Mouse (Mus musculus): ENCODE data around the gene Nagk. TPM values are rescaled to one million over a fixed set of nuclear protein-coding genes. Genes with fewer than 3 reads are reported as not detected.

The Nagk gene
- 61.5 and 63.1 TPM in 2 replicates for polyA plus RNA-seq (2014; fragmentation: Nextera tagmentation; extraction: Ambion mirVana)

GRCm38 (mm10) chr6:83794760-83795296 is at the start of gene Nagk:
TSS of gene Nagk (plus strand) at chr6:83794982.
- Histone ChIP-seq H3K27ac (ENCODE audit: low read length) (peak within 1 kb of the TSS; percentile 91), H3K9ac (replicated peaks; ENCODE audit: low read depth, low read length) (peak within 1 kb of the TSS; percentile 66), H3K4me1 (ENCODE audit: control insufficient read depth, insufficient read depth, low read length) (no peaks in the 10 kb centered on the region), H3K4me3 (ENCODE audit: low read depth, low read length) (peak within 1 kb of the TSS; percentile 77), H3K27me3 (ENCODE audit: control insufficient read depth, insufficient read depth, low read length) (no peaks in the 10 kb centered on the region), H3K36me3 (ENCODE audit: control insufficient read depth, insufficient read depth, low read length) (no peaks in the 10 kb centered on the region), H3K4me2 (replicated peaks; ENCODE audit: low read depth, low read length) (peak within 1 kb of the TSS; percentile 56), H3K9me3 (ENCODE audit: control insufficient read depth, low read depth, low read length) (no peaks in the 10 kb centered on the region)
- under 1% methylated on average over 43 of the region's 43 CpGs for WGBS
- peak; percentile 94 for ATAC-seq (ENCODE audit: insufficient number of reproducible peaks, insufficient read depth, low FRiP score, low read depth)

- 76% methylated on average over 2 of the region's 2 CpGs for WGBS
- H3K4me3 ChIP-seq (ENCODE audit: low read depth, low read length) = no peak overlapping the region
- no peak overlapping the region for H3K4me2 ChIP-seq (replicated peaks; ENCODE audit: low read depth, low read length)
- no peaks in the 10 kb centered on the region for H3K4me1 ChIP-seq (ENCODE audit: control insufficient read depth, insufficient read depth, low read length)
- H3K27me3 ChIP-seq (ENCODE audit: control insufficient read depth, insufficient read depth, low read length) = 0 out of 2 replicates have a peak, but pooled peaks cover 3% of the 10 kb centered on the region
- no peak overlapping the region for H3K27ac ChIP-seq (ENCODE audit: low read length)
- ATAC-seq (ENCODE audit: insufficient number of reproducible peaks, insufficient read depth, low FRiP score, low read depth) = no peak
- no peaks in the 10 kb centered on the region for H3K36me3 ChIP-seq (ENCODE audit: control insufficient read depth, insufficient read depth, low read length)
- H3K9ac ChIP-seq (replicated peaks; ENCODE audit: low read depth, low read length) = no peak overlapping the region
- no peaks in the 10 kb centered on the region for H3K9me3 ChIP-seq (ENCODE audit: control insufficient read depth, low read depth, low read length)
Measured at GRCm38 (mm10) chr6:83745466-83745865, 49.3 kb upstream of the Nagk start.

GRCm38 (mm10) chr6:83749286-83749685 is 45.5 kb upstream of the Nagk start:
- 0 out of 2 replicates have a peak, but pooled peaks cover 8% of the 10 kb centered on the region for H3K27me3 ChIP-seq (ENCODE audit: control insufficient read depth, insufficient read depth, low read length)
- no peak for ATAC-seq (ENCODE audit: insufficient number of reproducible peaks, insufficient read depth, low FRiP score, low read depth)
- no peaks in the 10 kb centered on the region for H3K4me1 ChIP-seq (ENCODE audit: control insufficient read depth, insufficient read depth, low read length)
- no peak overlapping the region for H3K9ac ChIP-seq (replicated peaks; ENCODE audit: low read depth, low read length)
- H3K36me3 ChIP-seq (ENCODE audit: control insufficient read depth, insufficient read depth, low read length) = no peaks in the 10 kb centered on the region
- H3K4me3 ChIP-seq (ENCODE audit: low read depth, low read length) = no peak overlapping the region
- no peak overlapping the region for H3K27ac ChIP-seq (ENCODE audit: low read length)
- no peak overlapping the region for H3K4me2 ChIP-seq (replicated peaks; ENCODE audit: low read depth, low read length)
- H3K9me3 ChIP-seq (ENCODE audit: control insufficient read depth, low read depth, low read length) = no peaks in the 10 kb centered on the region
- 64% methylated on average over 3 of the region's 3 CpGs for WGBS

GRCm38 (mm10) chr6:83750171-83750684 is 44.6 kb upstream of the Nagk start:
- Histone ChIP-seq H3K36me3 (ENCODE audit: control insufficient read depth, insufficient read depth, low read length) (no peaks in the 10 kb centered on the region), H3K9ac (replicated peaks; ENCODE audit: low read depth, low read length) (no peak overlapping the region), H3K9me3 (ENCODE audit: control insufficient read depth, low read depth, low read length) (no peaks in the 10 kb centered on the region), H3K4me1 (ENCODE audit: control insufficient read depth, insufficient read depth, low read length) (no peaks in the 10 kb centered on the region), H3K4me2 (replicated peaks; ENCODE audit: low read depth, low read length) (0 out of 2 replicates have a peak overlapping the region, but pooled peaks have one; percentile 14), H3K27me3 (ENCODE audit: control insufficient read depth, insufficient read depth, low read length) (0 out of 2 replicates have a peak, but pooled peaks cover 8% of the 10 kb centered on the region), H3K27ac (ENCODE audit: low read length) (no peak overlapping the region), H3K4me3 (ENCODE audit: low read depth, low read length) (no peak overlapping the region)
- no peak for ATAC-seq (ENCODE audit: insufficient number of reproducible peaks, insufficient read depth, low FRiP score, low read depth)
- WGBS = 11% methylated on average over 11 of the region's 11 CpGs

GRCm38 (mm10) chr6:83756051-83756450 is 38.7 kb upstream of the Nagk start:
- Histone ChIP-seq H3K4me1 (ENCODE audit: control insufficient read depth, insufficient read depth, low read length) (no peaks in the 10 kb centered on the region), H3K9ac (replicated peaks; ENCODE audit: low read depth, low read length) (no peak overlapping the region), H3K4me2 (replicated peaks; ENCODE audit: low read depth, low read length) (no peak overlapping the region), H3K9me3 (ENCODE audit: control insufficient read depth, low read depth, low read length) (no peaks in the 10 kb centered on the region), H3K27me3 (ENCODE audit: control insufficient read depth, insufficient read depth, low read length) (peaks cover 33% of the 10 kb centered on the region), H3K4me3 (ENCODE audit: low read depth, low read length) (no peak overlapping the region), H3K36me3 (ENCODE audit: control insufficient read depth, insufficient read depth, low read length) (no peaks in the 10 kb centered on the region), H3K27ac (ENCODE audit: low read length) (no peak overlapping the region)
- 69% methylated on average over 9 of the region's 9 CpGs for WGBS
- no peak for ATAC-seq (ENCODE audit: insufficient number of reproducible peaks, insufficient read depth, low FRiP score, low read depth)

- H3K4me3 ChIP-seq (ENCODE audit: low read depth, low read length) = peak within 1 kb of the TSS; percentile 29
- 25% methylated on average over 6 of the region's 6 CpGs for WGBS
- H3K27me3 ChIP-seq (ENCODE audit: control insufficient read depth, insufficient read depth, low read length) = peaks cover 33% of the 10 kb centered on the region
- no peak for ATAC-seq (ENCODE audit: insufficient number of reproducible peaks, insufficient read depth, low FRiP score, low read depth)
- H3K4me2 ChIP-seq (replicated peaks; ENCODE audit: low read depth, low read length) = peak within 1 kb of the TSS; percentile 66
- H3K9ac ChIP-seq (replicated peaks; ENCODE audit: low read depth, low read length) = peak within 1 kb of the TSS; percentile 25; the same call in 1 of the 2 replicates
- H3K27ac ChIP-seq (ENCODE audit: low read length) = no peak within 1 kb of the TSS
- no peaks in the 10 kb centered on the region for H3K36me3 ChIP-seq (ENCODE audit: control insufficient read depth, insufficient read depth, low read length)
- peaks cover 5% of the 10 kb centered on the region; the same call in 1 of the 2 replicates for H3K4me1 ChIP-seq (ENCODE audit: control insufficient read depth, insufficient read depth, low read length)
- no peaks in the 10 kb centered on the region for H3K9me3 ChIP-seq (ENCODE audit: control insufficient read depth, low read depth, low read length)
Measured at GRCm38 (mm10) chr6:83762344-83762743, 32.4 kb upstream of the Nagk start, which contains the start of gene Ankrd53. TSS of gene Ankrd53 (plus strand) at chr6:83762644.

- peak; percentile 84 for ATAC-seq (ENCODE audit: insufficient number of reproducible peaks, insufficient read depth, low FRiP score, low read depth)
- peak overlapping the region; percentile 66 for H3K4me2 ChIP-seq (replicated peaks; ENCODE audit: low read depth, low read length)
- peaks cover 5% of the 10 kb centered on the region; the same call in 1 of the 2 replicates for H3K4me1 ChIP-seq (ENCODE audit: control insufficient read depth, insufficient read depth, low read length)
- WGBS = 1% methylated on average over 35 of the region's 35 CpGs
- H3K4me3 ChIP-seq (ENCODE audit: low read depth, low read length) = peak overlapping the region; percentile 29
- no peaks in the 10 kb centered on the region for H3K36me3 ChIP-seq (ENCODE audit: control insufficient read depth, insufficient read depth, low read length)
- peaks cover 27% of the 10 kb centered on the region for H3K27me3 ChIP-seq (ENCODE audit: control insufficient read depth, insufficient read depth, low read length)
- H3K9me3 ChIP-seq (ENCODE audit: control insufficient read depth, low read depth, low read length) = no peaks in the 10 kb centered on the region
- H3K27ac ChIP-seq (ENCODE audit: low read length) = no peak overlapping the region
- peak overlapping the region; percentile 25; the same call in 1 of the 2 replicates for H3K9ac ChIP-seq (replicated peaks; ENCODE audit: low read depth, low read length)
Measured at GRCm38 (mm10) chr6:83762880-83763431, 31.8 kb upstream of the Nagk start.

- Histone ChIP-seq H3K27me3 (ENCODE audit: control insufficient read depth, insufficient read depth, low read length) (peaks cover 6% of the 10 kb centered on the region), H3K27ac (ENCODE audit: low read length) (no peak overlapping the region), H3K9ac (replicated peaks; ENCODE audit: low read depth, low read length) (no peak overlapping the region), H3K9me3 (ENCODE audit: control insufficient read depth, low read depth, low read length) (no peaks in the 10 kb centered on the region), H3K4me1 (ENCODE audit: control insufficient read depth, insufficient read depth, low read length) (peaks cover 5% of the 10 kb centered on the region; the same call in 1 of the 2 replicates), H3K4me2 (replicated peaks; ENCODE audit: low read depth, low read length) (no peak overlapping the region), H3K4me3 (ENCODE audit: low read depth, low read length) (no peak overlapping the region), H3K36me3 (ENCODE audit: control insufficient read depth, insufficient read depth, low read length) (peaks cover 13% of the 10 kb centered on the region)
- no peak for ATAC-seq (ENCODE audit: insufficient number of reproducible peaks, insufficient read depth, low FRiP score, low read depth)
- WGBS = 79% methylated on average over 3 of the region's 3 CpGs
Measured at GRCm38 (mm10) chr6:83766982-83767381, 27.8 kb upstream of the Nagk start.

Data from stomach, embryonic 14.5 days (tissue).